17 mouse cellular contexts compared by ENCODE assay signal in genomic region chr4:135847581-135847980, GRCm38 (mm10). TPM values are rescaled to one million over a fixed set of nuclear protein-coding genes. Genes with fewer than 3 reads are reported as not detected.
A peak's percentile ranks its signal among the peaks of the same experiment; 100 is the strongest.
DNase-seq lines count a peak whose midpoint lies in the region; ATAC-seq lines count a peak whose summit lies in the region.
"Had no signal": no experiment of that assay in that cellular context is flagged by ENCODE, and none has a peak within 500 bp of the region (broad histone marks: within the 10 kb centered on the region; RNA-seq: fewer than 3 reads in every experiment).

No protein-coding gene starts in this region.

- peak overlapping the region; percentile 57 for H3K27ac ChIP-seq in heart, embryonic 15.5 days
- H3K27ac ChIP-seq in forebrain, embryonic 11.5 days (ENCODE audit: low read depth, low read length): no peak overlapping the region
- H3K27ac ChIP-seq: liver, embryonic 12.5 days; lung, embryonic 15.5 days; midbrain, embryonic 15.5 days had no signal

- DNase-seq in heart, adult 11 months: peak; percentile 94
- DNase-seq in heart, postnatal 25 days (ENCODE audit: low spot score): no peak
- peak; percentile 69 for DNase-seq in adipocyte (ENCODE audit: low spot score)
- DNase-seq in adrenal gland, postnatal 14 days: peak; percentile 85
- DNase-seq in urinary bladder, adult 2 months (ENCODE audit: low spot score): no peak
- no peak for DNase-seq in forebrain, embryonic 11.5 days (ENCODE audit: low spot score)
- DNase-seq: B cell, adult 2 months; cerebellum, adult 11-12 months; cerebellum, postnatal 36 days; kidney, postnatal 14 days; left cerebral cortex, postnatal 4 days had no signal

- no peaks in the 10 kb centered on the region for H3K9me3 ChIP-seq in heart, embryonic 15.5 days (replicated peaks)
- 0 out of 2 replicates have a peak, but pooled peaks cover 3% of the 10 kb centered on the region for H3K9me3 ChIP-seq in forebrain, embryonic 11.5 days (ENCODE audit: control insufficient read depth, low read length)
- H3K9me3 ChIP-seq: liver, embryonic 12.5 days; lung, embryonic 15.5 days; midbrain, embryonic 15.5 days had no signal

- no peaks in the 10 kb centered on the region for H3K36me3 ChIP-seq in heart, embryonic 15.5 days
- no peaks in the 10 kb centered on the region for H3K36me3 ChIP-seq in forebrain, embryonic 11.5 days (ENCODE audit: control insufficient read depth, insufficient read depth, low read length)
- H3K36me3 ChIP-seq: liver, embryonic 12.5 days; lung, embryonic 15.5 days; midbrain, embryonic 15.5 days had no signal

- H3K4me2 ChIP-seq in heart, embryonic 15.5 days: no peak overlapping the region
- no peak overlapping the region for H3K4me2 ChIP-seq in forebrain, embryonic 11.5 days (ENCODE audit: low read depth, low read length, severe bottlenecking)
- H3K4me2 ChIP-seq: liver, embryonic 12.5 days; lung, embryonic 15.5 days; midbrain, embryonic 15.5 days had no signal

- H3K4me3 ChIP-seq in heart, embryonic 15.5 days: no peak overlapping the region
- H3K4me3 ChIP-seq in forebrain, embryonic 11.5 days (ENCODE audit: low read depth, low read length): no peak overlapping the region
- H3K4me3 ChIP-seq: liver, embryonic 12.5 days; lung, embryonic 15.5 days; midbrain, embryonic 15.5 days had no signal

- H3K27me3 ChIP-seq in heart, embryonic 15.5 days: no peaks in the 10 kb centered on the region
- no peaks in the 10 kb centered on the region for H3K27me3 ChIP-seq in forebrain, embryonic 11.5 days (ENCODE audit: control insufficient read depth, insufficient read depth, low read length)
- H3K27me3 ChIP-seq: liver, embryonic 12.5 days; lung, embryonic 15.5 days; midbrain, embryonic 15.5 days; Patski had no signal

- 0 out of 2 replicates have a peak, but pooled peaks have one; percentile 20 for ATAC-seq in heart, embryonic 15.5 days (replicated peaks; ENCODE audit: insufficient number of reproducible peaks, insufficient read depth, low FRiP score, low read depth)
- no peak for ATAC-seq in forebrain, embryonic 11.5 days (replicated peaks; ENCODE audit: low FRiP score)
- ATAC-seq in activated CD4-positive, CD25-positive, alpha-beta regulatory T cell, adult 4 months: no peak
- ATAC-seq: liver, embryonic 12.5 days; midbrain, embryonic 15.5 days; Patski had no signal

- H3K9ac ChIP-seq in heart, embryonic 15.5 days: no peak overlapping the region
- H3K9ac ChIP-seq in forebrain, embryonic 11.5 days (ENCODE audit: low read length): no peak overlapping the region
- H3K9ac ChIP-seq: liver, embryonic 12.5 days; lung, embryonic 15.5 days; midbrain, embryonic 15.5 days had no signal

- H3K4me1 ChIP-seq in heart, embryonic 15.5 days (replicated peaks): peaks cover 16% of the 10 kb centered on the region
- H3K4me1 ChIP-seq in forebrain, embryonic 11.5 days (replicated peaks; ENCODE audit: control insufficient read depth, insufficient read depth, low read length): peaks cover 4% of the 10 kb centered on the region

- WGBS in heart, embryonic 15.5 days: 27% methylated on average over 5 of the region's 5 CpGs
- WGBS in forebrain, embryonic 11.5 days: 66% methylated on average over 5 of the region's 5 CpGs

- intact Hi-C loops in heart, postnatal 25 days (cut with DNase I): no loop called here

RNA-seq across cellular contexts. Expression of gene Srsf10, which starts 8.0 kb away (rescaled TPM):
- total RNA-seq in heart, postnatal 25 days (2021): 10 to 100 TPM; 41.7 to 47.7 TPM
- total RNA-seq in adrenal gland, postnatal 14 days (2021): 119 and 125 TPM in 2 replicates
- polyA plus RNA-seq in heart, embryonic 15.5 days (2015; fragmentation: Nextera tagmentation; extraction: Ambion mirVana): 127 and 131 TPM in 2 replicates
- 50.8 and 61.7 TPM in 2 replicates for polyA plus RNA-seq in urinary bladder, adult 2 months (2012; rRNA removed)
- 392 and 452 TPM in 2 replicates for polyA plus RNA-seq in forebrain, embryonic 11.5 days (2014; fragmentation: Nextera tagmentation; extraction: Ambion mirVana)
- 100 to 1,000 TPM; 172 to 181 TPM for polyA plus RNA-seq in activated CD4-positive, CD25-positive, alpha-beta regulatory T cell, adult 4 months (2017; shearing (Covaris generic))

RNA-seq across cellular contexts. Expression of gene Pnrc2, which starts 26.1 kb away (rescaled TPM):
- total RNA-seq in heart, postnatal 25 days (2021): 10 to 100 TPM; 57.7 to 67.0 TPM
- 110 and 149 TPM in 2 replicates for total RNA-seq in adrenal gland, postnatal 14 days (2021)
- polyA plus RNA-seq in heart, embryonic 15.5 days (2015; fragmentation: Nextera tagmentation; extraction: Ambion mirVana): 123 and 130 TPM in 2 replicates
- polyA plus RNA-seq in urinary bladder, adult 2 months (2012; rRNA removed): 100 and 122 TPM in 2 replicates
- 220 and 234 TPM in 2 replicates for polyA plus RNA-seq in forebrain, embryonic 11.5 days (2014; fragmentation: Nextera tagmentation; extraction: Ambion mirVana)
- 100 to 1,000 TPM; 216 to 230 TPM for polyA plus RNA-seq in activated CD4-positive, CD25-positive, alpha-beta regulatory T cell, adult 4 months (2017; shearing (Covaris generic))

RNA-seq across cellular contexts. Expression of gene Cnr2, which starts 47.6 kb away (rescaled TPM):
- total RNA-seq in heart, postnatal 25 days (2021): under 1 TPM; 0.34 to 0.36 TPM
- total RNA-seq in adrenal gland, postnatal 14 days (2021): 1.9 and 4.7 TPM in 2 replicates
- 0.49 and 0.55 TPM in 2 replicates for polyA plus RNA-seq in heart, embryonic 15.5 days (2015; fragmentation: Nextera tagmentation; extraction: Ambion mirVana)
- polyA plus RNA-seq in urinary bladder, adult 2 months (2012; rRNA removed): 0.43 and 0.56 TPM in 2 replicates
- polyA plus RNA-seq in forebrain, embryonic 11.5 days (2014; fragmentation: Nextera tagmentation; extraction: Ambion mirVana): 0.13 and 0.17 TPM in 2 replicates
- 1 to 10 TPM; 4.9 to 7.9 TPM for polyA plus RNA-seq in activated CD4-positive, CD25-positive, alpha-beta regulatory T cell, adult 4 months (2017; shearing (Covaris generic))
- polyA plus RNA-seq: midbrain, embryonic 15.5 days had no signal

Comparison
In these comparisons a context has a peak if more than half of its experiments do, and no peak if none do; other contexts are left out.
1. DNase-seq: peak in heart, adult 11 months (single experiment), adipocyte (single experiment) and adrenal gland, postnatal 14 days (single experiment); none in heart, postnatal 25 days (single experiment), urinary bladder, adult 2 months (single experiment) and forebrain, embryonic 11.5 days (single experiment).